Mouse (Mus musculus) forebrain, embryonic 14.5 days (tissue): ENCODE measurements around the gene Tmc8. TPM values are rescaled to one million over a fixed set of nuclear protein-coding genes. Genes with fewer than 3 reads are reported as not detected.

Experiments used
- ATAC-seq: fragments of 200-750 bp; cut with Nextera tagmentation; 2 replicates; pipeline ENCODE4 v1.8.0; 2017; ENCODE audit warnings: mild to moderate bottlenecking, moderate library complexity
- DNase-seq: peaks from one replicate; pipeline ENCODE4 v3.0.0-alpha.2; 2015; ENCODE audit warnings: low spot score
- H3K27ac ChIP-seq: fragments of 300-500 bp; sonication (generic); 2 replicates; pipeline ENCODE4 v1.5.1; 2014; ENCODE audit warnings: low read depth, mild to moderate bottlenecking, control low read depth, low read length, moderate library complexity
- H3K27me3 ChIP-seq: fragments of 300-500 bp; sonication (generic); replicated peaks from 2 replicates; pipeline ENCODE4 v1.6.1; 2014; ENCODE audit warnings: low read length, control low read depth, mixed read lengths; ENCODE audit not compliant: control insufficient read depth, insufficient read depth
- H3K36me3 ChIP-seq: fragments of 300-500 bp; sonication (generic); 2 replicates; pipeline ENCODE4 v1.6.1; 2014; ENCODE audit warnings: low read length, control low read depth; ENCODE audit not compliant: control insufficient read depth, insufficient read depth
- H3K4me1 ChIP-seq: fragments of 300-500 bp; sonication (generic); 2 replicates; pipeline ENCODE4 v1.6.1; 2014; ENCODE audit warnings: antibody characterized with exemption, low read length, control low read depth; ENCODE audit not compliant: control insufficient read depth, insufficient read depth
- H3K4me2 ChIP-seq: fragments of 300-500 bp; sonication (generic); 2 replicates; pipeline ENCODE4 v1.6.1; 2014; ENCODE audit warnings: mild to moderate bottlenecking, control low read depth, low read length
- H3K4me3 ChIP-seq: fragments of 300-500 bp; sonication (generic); 2 replicates; pipeline ENCODE4 v1.5.1; 2014; ENCODE audit warnings: low read depth, low read length, control low read depth
- H3K9ac ChIP-seq: fragments of 300-500 bp; sonication (generic); 2 replicates; pipeline ENCODE4 v1.6.1; 2014; ENCODE audit warnings: mild to moderate bottlenecking, low read length, control low read depth, moderate library complexity
- H3K9me3 ChIP-seq: fragments of 300-500 bp; sonication (generic); replicated peaks from 2 replicates; pipeline ENCODE4 v1.6.1; 2016; ENCODE audit warnings: low read length, control low read depth, mixed read lengths; ENCODE audit not compliant: control insufficient read depth
- WGBS: fragments of 180-500 bp; shearing (Covaris S2); extraction: QIAGEN DNeasy Blood & Tissue Kit; methylation state at CpG from one replicate; pipeline ENCODE4 v1.1.7; 2014; 5-methylcytosine and 5-hydroxymethylcytosine counted together
- polyA plus RNA-seq: library from polyadenylated mRNA; unstranded; fragments of >200 nt; fragmentation: Nextera tagmentation; extraction: Ambion mirVana; gene quantifications from 2 replicates; pipeline ENCODE4 v1.2.1, GENCODE M21; 2014

Gene Tmc8
- polyA plus RNA-seq, 1 experiment from 2014 or later: 0.29 TPM

DNA sequence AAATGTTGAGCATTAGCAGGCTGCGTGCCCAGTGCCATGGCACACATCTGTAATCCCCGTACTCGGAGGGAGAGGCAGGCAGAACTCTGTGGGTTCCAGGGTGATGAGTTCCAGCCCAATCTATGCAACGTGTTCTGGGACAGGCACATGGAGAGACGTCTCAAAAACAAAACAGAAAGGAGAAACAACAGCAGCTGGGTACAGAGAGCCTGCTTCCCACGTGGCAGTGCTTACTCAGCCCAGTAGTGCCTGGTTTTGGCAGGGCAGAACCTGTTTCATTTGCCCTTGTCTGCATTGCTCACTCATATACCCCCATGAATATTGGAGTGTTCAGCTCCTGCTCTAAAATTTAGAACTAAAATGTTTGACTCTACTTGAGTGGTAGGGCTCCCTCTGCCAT lies 30.3 kb upstream of the Tmc8 start:
- ATAC-seq: no peak
- WGBS: 86% methylated on average over 6 of the region's 6 CpGs

DNA sequence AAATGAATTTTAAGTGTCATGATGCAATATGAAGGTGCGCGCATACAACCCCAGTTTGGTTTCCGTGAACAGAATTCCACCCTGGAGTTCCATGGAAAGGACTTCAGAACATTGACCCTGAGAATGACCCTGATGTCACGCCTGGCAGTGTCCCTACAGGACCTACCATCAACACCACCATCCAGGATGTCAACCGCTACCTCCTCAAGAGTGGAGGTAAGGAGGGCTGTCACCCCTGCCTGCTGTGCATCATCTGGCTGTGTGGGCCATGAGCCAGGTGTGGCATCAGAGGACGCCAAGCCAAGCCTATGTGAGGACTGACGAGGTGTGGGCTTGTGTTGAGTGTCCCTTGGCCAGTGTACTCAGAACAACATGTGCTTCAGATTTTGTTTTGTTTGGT lies 26.0 kb upstream of the Tmc8 start:
- Histone ChIP-seq H3K9ac (no peak overlapping the region), H3K4me3 (no peak overlapping the region), H3K4me1 (no peaks in the 10 kb centered on the region), H3K27ac (no peak overlapping the region), H3K36me3 (peaks cover 96% of the 10 kb centered on the region), H3K9me3 (no peaks in the 10 kb centered on the region), H3K27me3 (no peaks in the 10 kb centered on the region), H3K4me2 (no peak overlapping the region)
- DNase-seq: no peak
- WGBS: 96% methylated on average over 7 of the region's 7 CpGs
- ATAC-seq: no peak

More for the DNA sequence above, 30.3 kb upstream of the Tmc8 start:
- Histone ChIP-seq H3K4me2 (no peak overlapping the region), H3K27ac (no peak overlapping the region), H3K9ac (no peak overlapping the region), H3K9me3 (no peaks in the 10 kb centered on the region), H3K36me3 (peaks cover 96% of the 10 kb centered on the region), H3K4me1 (no peaks in the 10 kb centered on the region), H3K4me3 (no peak overlapping the region), H3K27me3 (no peaks in the 10 kb centered on the region)
- no peak for DNase-seq

DNA sequence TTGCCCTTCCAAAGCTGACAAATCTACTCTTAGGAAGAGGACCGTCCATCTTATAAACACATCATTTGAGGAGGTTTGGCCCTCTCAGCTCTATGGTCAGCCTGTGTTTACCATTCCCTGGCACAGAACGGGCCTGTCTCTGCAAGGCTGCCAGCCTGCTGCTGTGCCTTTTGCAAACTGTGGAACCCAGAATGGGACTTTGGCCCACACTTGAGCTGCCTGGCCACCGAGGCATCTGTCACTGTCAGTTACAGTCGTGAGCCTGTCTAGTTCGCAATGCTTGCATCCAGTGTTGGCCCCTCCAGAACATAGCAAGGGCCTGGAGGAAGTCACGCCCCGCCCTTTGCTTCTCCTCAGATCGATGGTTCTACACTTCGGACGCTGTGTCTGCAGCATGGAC lies 22.6 kb upstream of the Tmc8 start:
- Histone ChIP-seq H3K36me3 (peaks cover 96% of the 10 kb centered on the region), H3K4me3 (no peak overlapping the region), H3K4me2 (no peak overlapping the region), H3K9me3 (no peaks in the 10 kb centered on the region), H3K4me1 (no peaks in the 10 kb centered on the region), H3K9ac (no peak overlapping the region), H3K27ac (no peak overlapping the region), H3K27me3 (no peaks in the 10 kb centered on the region)
- DNase-seq (no peak), ATAC-seq (no peak)
- WGBS: 98% methylated on average over 10 of the region's 10 CpGs

DNA sequence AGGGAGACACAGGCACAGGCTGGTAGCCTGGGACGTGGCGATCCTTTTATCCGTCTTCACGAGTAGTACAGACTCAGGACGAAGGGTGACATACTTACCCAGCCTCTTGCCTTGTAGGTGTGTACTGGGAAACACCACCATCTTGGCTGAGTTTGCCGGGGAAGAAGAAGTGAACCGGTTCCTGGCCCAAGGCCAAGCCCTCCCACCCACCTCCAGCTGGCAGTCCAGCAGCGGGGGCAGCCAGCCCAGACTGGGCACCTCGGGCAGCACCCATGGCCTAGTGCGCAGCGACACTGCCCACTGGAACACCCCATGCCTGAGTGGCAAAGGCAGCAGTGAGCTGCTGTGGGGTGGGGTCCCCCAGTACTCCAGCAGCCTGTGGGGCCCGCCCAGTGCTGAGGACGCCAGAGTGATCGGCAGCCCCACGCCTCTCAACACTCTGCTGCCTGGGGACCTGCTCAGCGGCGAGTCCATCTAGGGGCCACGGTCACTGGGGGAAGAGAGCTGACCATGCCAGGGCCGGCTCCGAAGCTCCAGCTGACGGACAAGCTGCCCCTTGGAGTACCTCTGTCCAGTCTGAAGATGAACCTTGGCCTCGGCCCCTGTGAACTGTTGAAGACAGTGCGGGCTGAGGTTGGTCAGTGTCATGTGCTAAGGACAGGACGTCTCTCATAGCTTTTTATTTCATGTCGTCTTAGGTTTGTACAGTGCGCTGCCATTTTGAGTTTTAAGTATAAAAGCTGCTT lies 21.3 kb upstream of the Tmc8 start:
- no peaks in the 10 kb centered on the region for H3K27me3 ChIP-seq
- H3K9me3 ChIP-seq: no peaks in the 10 kb centered on the region
- no peak for ATAC-seq
- DNase-seq: no peak
- H3K27ac ChIP-seq: no peak overlapping the region
- no peak overlapping the region for H3K4me3 ChIP-seq
- no peaks in the 10 kb centered on the region for H3K4me1 ChIP-seq
- 88% methylated on average over 26 of the region's 26 CpGs for WGBS
- no peak overlapping the region for H3K9ac ChIP-seq
- peaks cover 98% of the 10 kb centered on the region for H3K36me3 ChIP-seq
- H3K4me2 ChIP-seq: no peak overlapping the region

DNA sequence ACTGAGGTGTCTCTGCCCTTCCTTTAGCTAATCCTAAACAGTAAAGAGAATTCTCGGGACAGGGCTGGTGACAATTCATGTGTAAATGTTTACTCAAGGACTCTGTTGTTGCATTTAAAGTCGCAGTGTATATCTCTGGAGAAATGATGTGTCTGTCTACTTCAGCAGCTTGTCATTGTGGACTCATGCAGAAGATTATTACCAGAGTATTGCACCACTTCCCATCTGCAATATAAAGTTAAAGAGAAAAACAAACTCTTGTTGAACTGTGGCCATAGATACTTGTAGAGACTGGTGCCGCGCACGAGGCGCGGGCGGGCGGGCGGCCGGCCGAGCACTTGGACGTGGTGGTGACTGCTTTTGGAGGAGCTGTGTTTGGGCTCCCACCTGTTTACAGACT lies 20.1 kb upstream of the Tmc8 start:
- H3K36me3 ChIP-seq: peaks cover 96% of the 10 kb centered on the region
- 91% methylated on average over 13 of the region's 13 CpGs for WGBS

DNA sequence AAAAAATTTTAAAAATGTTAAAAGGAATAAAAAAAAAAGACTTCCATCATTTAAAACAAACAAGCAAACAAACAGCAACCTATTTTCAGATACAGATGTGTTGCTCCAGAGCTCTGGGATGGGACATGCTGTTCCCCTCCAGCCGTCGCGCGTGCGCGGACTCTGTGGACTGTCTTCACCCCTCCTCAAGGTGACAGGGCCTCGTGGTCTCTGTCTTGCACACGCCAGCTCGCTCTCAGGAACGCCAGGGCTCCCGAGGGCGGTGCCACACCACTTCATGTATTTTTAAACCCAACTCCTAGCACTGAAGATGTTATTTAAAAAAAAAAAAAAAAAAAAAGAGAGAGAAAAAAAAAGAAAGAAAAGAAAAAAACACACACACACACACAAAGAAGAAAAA lies 19.6 kb upstream of the Tmc8 start:
- H3K27me3 ChIP-seq: no peaks in the 10 kb centered on the region
- WGBS: 91% methylated on average over 12 of the region's 12 CpGs
- no peak overlapping the region for H3K27ac ChIP-seq
- DNase-seq: no peak
- ATAC-seq: no peak
- H3K36me3 ChIP-seq: peaks cover 95% of the 10 kb centered on the region
- H3K4me2 ChIP-seq: no peak overlapping the region
- H3K9me3 ChIP-seq: no peaks in the 10 kb centered on the region
- no peak overlapping the region for H3K4me3 ChIP-seq
- H3K4me1 ChIP-seq: no peaks in the 10 kb centered on the region
- no peak overlapping the region for H3K9ac ChIP-seq

More for the DNA sequence above, 20.1 kb upstream of the Tmc8 start:
- DNase-seq: no peak
- H3K9me3 ChIP-seq: no peaks in the 10 kb centered on the region
- no peak overlapping the region for H3K4me3 ChIP-seq
- H3K4me1 ChIP-seq: no peaks in the 10 kb centered on the region
- H3K9ac ChIP-seq: no peak overlapping the region
- no peak for ATAC-seq
- H3K4me2 ChIP-seq: no peak overlapping the region
- H3K27ac ChIP-seq: no peak overlapping the region
- no peaks in the 10 kb centered on the region for H3K27me3 ChIP-seq

DNA sequence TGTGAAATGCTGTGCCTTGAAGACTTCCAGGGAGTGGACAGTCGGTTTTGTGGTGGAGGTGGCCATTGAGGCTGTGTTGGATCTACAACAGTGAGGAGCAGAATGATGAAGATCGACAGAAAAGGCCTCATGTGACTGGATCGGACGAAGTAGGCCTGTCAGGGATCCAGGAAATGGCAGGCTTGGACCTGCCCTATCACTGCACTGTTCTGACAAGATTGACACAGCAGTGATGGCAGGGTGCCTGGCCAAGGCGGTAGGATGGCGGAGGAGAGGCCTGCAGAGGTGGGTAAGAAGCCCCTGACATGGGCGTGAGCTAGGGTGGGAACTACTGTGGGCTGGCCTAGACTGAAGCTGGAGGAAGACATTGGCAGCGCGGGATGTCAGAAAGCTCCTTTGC lies 17.6 kb upstream of the Tmc8 start:
- no peaks in the 10 kb centered on the region for H3K9me3 ChIP-seq
- no peak overlapping the region for H3K4me3 ChIP-seq
- H3K4me1 ChIP-seq: 0 out of 2 replicates have a peak, but pooled peaks cover under 1% of the 10 kb centered on the region
- no peak overlapping the region for H3K9ac ChIP-seq
- H3K4me2 ChIP-seq: no peak overlapping the region
- H3K27me3 ChIP-seq: no peaks in the 10 kb centered on the region
- peaks cover 81% of the 10 kb centered on the region for H3K36me3 ChIP-seq
- 90% methylated on average over 9 of the region's 9 CpGs for WGBS
- no peak overlapping the region for H3K27ac ChIP-seq
- DNase-seq (no peak), ATAC-seq (no peak)

DNA sequence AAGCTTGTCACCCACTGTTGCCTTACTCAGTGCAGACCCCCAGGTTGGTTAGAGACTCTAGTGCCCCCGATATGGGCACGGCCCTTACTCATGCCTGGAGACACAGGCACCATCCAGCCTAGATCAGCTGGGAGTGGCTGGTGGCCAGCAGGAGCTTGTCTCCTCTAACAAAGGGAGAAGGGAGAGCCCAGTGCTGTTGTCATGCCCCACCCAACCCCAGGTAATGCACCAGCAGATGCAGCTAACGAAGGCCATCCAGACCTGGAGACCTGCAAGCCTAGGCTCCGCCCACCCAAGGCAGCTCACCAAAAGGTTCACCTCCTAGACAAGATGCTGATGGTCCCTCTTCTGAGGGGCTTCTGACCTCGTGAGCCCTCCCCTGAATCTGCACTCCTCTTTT lies 16.5 kb upstream of the Tmc8 start:
- WGBS: 84% methylated on average over 5 of the region's 5 CpGs
- Histone ChIP-seq H3K27me3 (no peaks in the 10 kb centered on the region), H3K9ac (no peak overlapping the region), H3K4me1 (0 out of 2 replicates have a peak, but pooled peaks cover 2% of the 10 kb centered on the region), H3K9me3 (no peaks in the 10 kb centered on the region), H3K4me3 (no peak overlapping the region), H3K36me3 (peaks cover 71% of the 10 kb centered on the region), H3K27ac (no peak overlapping the region), H3K4me2 (no peak overlapping the region)
- no peak for ATAC-seq
- DNase-seq: no peak

DNA sequence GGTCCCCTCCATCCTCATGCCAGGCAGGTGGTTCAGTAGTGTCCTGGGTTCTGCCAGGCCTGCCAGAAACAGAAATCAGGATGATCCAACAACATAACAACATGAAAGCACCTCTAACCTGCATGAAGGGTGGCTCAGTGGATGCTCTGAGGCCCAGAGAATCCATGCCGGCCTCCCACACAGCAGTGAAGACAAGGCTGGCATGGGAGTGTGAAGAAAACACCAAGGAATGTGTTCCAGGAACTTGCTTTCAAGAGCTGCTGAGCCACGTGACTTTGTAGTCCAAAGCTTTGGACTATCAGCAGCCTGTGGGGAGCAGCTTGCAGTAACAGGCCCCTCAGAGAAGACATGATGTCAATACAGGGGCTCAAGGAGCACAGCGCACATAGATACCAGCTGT lies 15.6 kb upstream of the Tmc8 start:
- Histone ChIP-seq H3K27me3 (no peaks in the 10 kb centered on the region), H3K4me3 (no peak overlapping the region), H3K27ac (no peak overlapping the region), H3K4me1 (0 out of 2 replicates have a peak, but pooled peaks cover 2% of the 10 kb centered on the region), H3K4me2 (no peak overlapping the region), H3K9me3 (no peaks in the 10 kb centered on the region), H3K9ac (no peak overlapping the region), H3K36me3 (peaks cover 62% of the 10 kb centered on the region)
- ATAC-seq: no peak
- WGBS: 87% methylated on average over 3 of the region's 3 CpGs
- no peak for DNase-seq
